Mouse (Mus musculus): ENCODE data around the gene Olfr839-ps1. TPM values are rescaled to one million over a fixed set of nuclear protein-coding genes. Genes with fewer than 3 reads are reported as not detected.

Gene Olfr839-ps1
- total RNA-seq (2021): not detected
- long read RNA-seq, experiment 1: 0 reads
- long read RNA-seq, experiment 2: 0 reads

DNA sequence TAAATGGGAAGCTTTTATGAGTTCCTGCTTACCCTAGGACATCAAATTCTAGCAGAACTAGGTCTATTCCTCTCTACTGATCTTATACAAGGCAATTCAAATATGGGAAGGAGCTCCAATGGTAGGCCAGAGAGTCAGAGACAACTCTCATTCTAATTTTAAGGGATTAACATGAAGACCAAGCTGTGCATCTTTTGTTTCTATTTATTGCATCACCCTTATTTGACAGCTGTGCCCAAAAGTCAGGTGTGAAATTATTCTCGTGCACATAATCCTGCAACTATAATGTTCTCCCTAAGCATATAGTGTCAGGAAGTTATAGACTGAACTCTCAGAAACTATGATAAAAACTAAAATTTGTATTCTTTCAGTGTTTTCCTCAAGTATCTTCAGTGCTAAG is at the start of gene Olfr839-ps1:
Gene Olfr839-ps1 (minus strand): TSS at position 101 of the 400 bp plus-strand sequence.
- DNase-seq: no peak

GRCm38 (mm10) chr9:19136017-19136416 is 41.1 kb downstream of the Olfr839-ps1 start, which contains the start of gene Olfr837:
Olfr837 (plus strand) TSS chr9:19136317.
- DNase-seq: no peak

- DNase-seq: no peak
These were observed 57.0 kb downstream of the Olfr839-ps1 start, which contains the start of gene Olfr836 for GRCm38 (mm10) chr9:19120082-19120481. Olfr836 (plus strand) TSS chr9:19120382.

Other genes with a start within 250 kb of the Olfr839-ps1 start
- gene Olfr832, start 240.2 kb downstream of the Olfr839-ps1 start, total RNA-seq (2021): not detected
- not detected for gene Olfr834, start 189.3 kb downstream of the Olfr839-ps1 start, total RNA-seq (2021)
- not detected for gene Olfr835, start 144.6 kb downstream of the Olfr839-ps1 start, total RNA-seq (2021)
- not detected for gene Olfr836, start 56.9 kb downstream of the Olfr839-ps1 start, total RNA-seq (2021)
- gene Olfr837, start 41.0 kb downstream of the Olfr839-ps1 start, total RNA-seq (2021): not detected
- not detected for gene Olfr843, start 74.7 kb upstream of the Olfr839-ps1 start, total RNA-seq (2021)
- not detected for gene Olfr844, start 139.0 kb upstream of the Olfr839-ps1 start, total RNA-seq (2021)
- not detected for gene Olfr845, start 159.1 kb upstream of the Olfr839-ps1 start, total RNA-seq (2021)
- gene Olfr846, start 186.7 kb upstream of the Olfr839-ps1 start, total RNA-seq (2021): not detected
- not detected for gene Olfr847, start 201.4 kb upstream of the Olfr839-ps1 start, total RNA-seq (2021)